Mouse (Mus musculus) testis, postnatal 14 days (tissue): ENCODE measurements at regions not wholly inside any gene's neighbourhood (a gene's known extent, or its start where the extent isn't known, plus 50 kb on each side); places are given as distances from the start of the nearest gene placed in this dataset.

Experiments
- DNase-seq: peaks from one replicate; pipeline ENCODE4 v3.0.0; 2021; ENCODE audit warnings: low spot score

DNA sequence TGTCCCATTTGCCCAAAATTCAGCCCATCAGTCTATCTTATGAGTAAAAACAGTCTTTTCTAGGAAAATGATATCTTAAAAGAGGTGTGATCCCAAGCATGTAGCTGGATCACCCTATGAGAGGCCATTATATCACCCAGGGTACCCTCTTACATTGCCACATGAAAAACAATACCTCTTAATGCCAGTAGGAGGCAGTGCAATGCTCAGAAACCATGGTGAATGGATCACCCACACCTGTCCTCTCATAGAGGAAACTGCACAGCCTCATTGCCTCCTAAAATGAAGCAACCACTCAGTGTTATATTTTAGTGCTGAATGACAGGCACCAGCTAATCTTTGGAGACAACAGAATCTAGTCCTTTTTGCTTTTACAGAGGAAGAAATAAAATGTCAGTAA is 114.0 kb upstream of the Nxt1 start:
- no peak for DNase-seq

- no peak for DNase-seq
Measured at GRCm38 (mm10) chr2:148551207-148551606, 107.8 kb upstream of the Cd93 start.

- no peak for DNase-seq
Measured at GRCm38 (mm10) chr2:148549618-148550017, 106.3 kb upstream of the Cd93 start.

DNA sequence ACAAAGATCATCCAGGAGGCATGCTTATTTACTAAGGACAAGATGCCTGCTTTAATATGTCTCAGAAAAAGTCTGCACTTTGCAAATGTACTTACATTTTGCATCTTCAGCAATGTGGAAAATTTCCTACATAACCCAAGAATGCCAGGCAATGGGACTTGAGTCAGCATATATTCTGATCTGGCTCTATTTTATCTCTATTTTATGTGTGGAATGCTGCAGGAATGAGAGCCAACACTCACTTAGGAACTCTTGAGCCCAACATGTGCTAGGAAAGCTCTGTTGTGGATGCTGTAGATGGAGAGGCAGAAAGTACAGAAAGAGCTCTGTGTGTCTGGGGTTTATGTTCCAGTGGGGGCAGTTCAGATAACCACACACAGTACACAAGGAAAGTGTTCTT is 99.0 kb upstream of the Cd93 start:
- no peak for DNase-seq

DNA sequence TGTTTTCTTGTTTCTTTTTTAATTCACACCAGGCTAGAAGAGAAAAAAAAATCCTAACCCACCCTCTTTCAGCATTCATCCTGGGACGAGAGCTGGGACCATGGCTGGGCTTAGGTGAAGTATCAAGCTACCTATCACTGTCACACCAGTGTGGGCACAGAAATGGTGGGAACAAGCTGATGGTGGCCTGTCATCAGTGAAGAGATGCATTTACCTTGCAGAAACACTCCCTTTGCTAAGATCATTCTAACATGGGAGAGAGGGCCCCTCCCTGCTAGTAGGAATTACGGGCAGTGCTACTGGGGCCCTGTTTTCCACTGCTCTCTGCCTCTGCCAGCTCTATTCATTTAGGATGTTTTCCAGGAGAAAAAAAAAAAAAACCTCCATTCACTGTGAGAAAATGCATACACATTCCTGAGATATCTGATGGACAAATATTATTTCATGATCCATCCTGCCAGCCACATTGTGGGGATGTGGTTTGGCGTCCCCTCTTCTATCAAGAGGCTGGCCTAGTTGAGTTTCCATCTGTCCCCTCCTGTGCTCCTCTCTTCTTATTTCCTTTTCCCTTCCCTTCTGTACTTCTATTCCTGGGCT is 94.6 kb upstream of the Cd93 start:
- DNase-seq, result no peak

GRCm38 (mm10) chr2:148537251-148537650 is 93.9 kb upstream of the Cd93 start:
- DNase-seq, result no peak

- no peak for DNase-seq
Measured at GRCm38 (mm10) chr2:148536608-148537007, 93.2 kb upstream of the Cd93 start.

DNA sequence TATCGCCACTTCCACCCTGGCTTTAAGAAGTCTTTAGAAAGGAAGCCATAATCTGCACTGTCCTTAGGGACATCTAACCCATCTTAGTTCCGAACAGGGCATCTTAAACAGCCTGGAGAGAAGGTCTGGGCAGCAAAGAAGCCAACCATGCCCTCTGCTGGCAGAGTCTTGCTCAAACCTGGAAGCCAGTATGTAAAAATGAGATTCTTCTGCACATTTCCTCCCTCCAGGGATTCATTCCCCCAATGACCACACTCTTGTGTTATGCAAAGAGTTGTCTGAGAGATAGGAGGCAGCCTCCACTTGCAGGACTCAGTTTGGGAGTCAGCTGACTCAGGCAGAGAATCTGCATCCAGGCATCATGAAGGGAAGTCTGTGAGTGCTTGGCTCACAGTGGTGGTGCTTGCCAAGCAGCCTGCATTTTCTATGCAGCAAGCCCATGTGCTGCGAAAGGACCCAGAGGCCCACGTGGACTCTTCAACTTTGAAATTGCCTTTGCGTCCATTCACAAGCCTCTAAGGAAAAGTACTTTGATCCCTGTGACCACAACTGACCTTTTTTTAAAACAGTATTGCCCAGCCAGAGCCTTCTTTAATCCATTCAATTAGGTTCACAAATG is 92.3 kb upstream of the Cd93 start:
- no peak for DNase-seq

GRCm38 (mm10) chr2:148532051-148532450 is 88.7 kb upstream of the Cd93 start:
- DNase-seq, result no peak

DNA sequence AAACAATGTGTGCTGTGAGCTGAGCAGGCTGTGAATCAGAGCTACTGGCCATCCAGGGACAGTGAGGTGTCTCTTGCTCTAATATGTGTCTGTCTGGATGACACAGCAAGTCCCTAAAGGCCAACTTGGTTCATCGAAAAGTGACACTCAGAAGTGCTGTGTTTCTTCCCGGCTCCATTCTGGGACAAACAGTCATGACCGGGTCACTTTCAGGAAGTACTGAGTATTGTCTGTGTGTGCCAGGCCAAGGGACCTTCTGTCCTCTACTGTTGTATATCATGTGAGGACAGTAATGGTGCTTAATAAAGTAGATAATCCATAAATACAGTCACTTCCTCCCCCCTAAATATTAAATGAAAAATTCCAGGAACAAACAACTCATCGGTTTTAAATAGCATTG is 87.2 kb upstream of the Cd93 start:
- no peak for DNase-seq

- no peak for DNase-seq
Measured at GRCm38 (mm10) chr2:148529900-148530299, 86.5 kb upstream of the Cd93 start.

DNA sequence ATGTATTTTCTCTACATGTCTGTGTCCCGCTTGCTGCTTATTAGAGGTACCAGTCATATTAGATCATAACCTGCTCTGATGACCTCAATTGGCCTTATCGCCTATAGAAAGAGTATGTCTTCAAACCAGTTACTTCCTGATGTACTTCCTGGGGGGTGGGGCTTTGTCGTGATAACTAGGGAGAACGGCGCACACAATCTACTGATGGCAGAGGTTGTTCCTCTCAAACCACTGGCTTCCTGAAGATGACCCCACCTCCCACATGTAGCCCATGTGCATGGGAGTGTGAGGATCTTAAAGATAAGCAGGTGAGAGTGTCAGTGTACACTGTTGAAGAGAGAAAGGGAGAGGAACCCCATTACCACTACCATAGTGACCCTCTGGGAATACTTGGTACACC is 84.4 kb upstream of the Cd93 start:
- no peak for DNase-seq

GRCm38 (mm10) chr2:148525496-148525895 is 82.1 kb upstream of the Cd93 start:
- DNase-seq, result no peak

DNA sequence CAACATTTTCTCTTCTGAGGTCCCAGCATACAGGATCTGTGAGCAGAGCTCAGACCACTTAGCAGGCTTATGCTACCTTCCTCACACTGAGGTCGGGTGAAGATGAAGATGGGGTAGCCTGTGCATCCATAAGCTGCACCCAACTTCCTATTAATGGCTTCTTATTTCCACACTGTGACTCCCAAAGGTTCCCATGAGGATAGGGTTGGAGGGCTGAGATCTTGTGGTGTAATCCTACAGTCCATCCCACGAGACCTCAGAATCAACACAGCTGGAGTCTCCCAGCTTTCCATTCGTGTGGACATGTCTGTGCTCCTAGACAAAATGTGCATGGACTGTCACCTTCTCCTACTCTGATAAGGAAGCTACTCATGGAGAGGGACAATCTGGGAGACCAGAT is 80.0 kb upstream of the Cd93 start:
- no peak for DNase-seq

GRCm38 (mm10) chr2:148522936-148523335 is 79.6 kb upstream of the Cd93 start:
- no peak for DNase-seq

DNA sequence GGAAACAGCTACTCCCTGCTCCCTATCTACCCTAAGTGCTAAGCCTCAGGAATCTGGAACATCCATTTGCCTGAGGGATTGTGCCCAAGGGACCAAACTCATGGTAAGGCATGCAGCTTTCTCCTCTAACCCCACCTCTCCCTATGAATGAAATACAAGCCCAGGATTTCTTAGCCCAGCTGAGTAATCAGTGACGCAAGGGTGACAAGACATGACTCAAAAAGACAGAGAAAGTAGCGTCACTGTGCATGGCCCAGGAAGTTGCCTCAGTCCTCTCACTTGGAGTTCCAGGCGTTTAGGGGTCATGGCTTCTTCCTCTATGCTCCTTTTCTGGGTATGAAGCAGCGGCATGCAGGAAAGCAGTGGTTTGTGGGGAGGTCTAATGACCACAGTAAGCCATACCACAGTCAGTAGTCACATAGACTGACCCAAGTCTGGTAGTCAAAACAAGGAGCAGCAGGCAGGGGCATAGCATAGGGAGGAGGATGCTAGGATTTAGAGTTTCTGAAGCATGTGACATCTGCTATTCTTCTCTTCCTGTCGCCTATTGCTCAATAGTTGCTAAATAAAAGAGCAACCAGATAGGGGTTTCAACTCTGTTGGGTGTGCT is 78.7 kb upstream of the Cd93 start:
- DNase-seq, result no peak

- DNase-seq, result no peak
Measured at GRCm38 (mm10) chr2:148520291-148520690, 76.9 kb upstream of the Cd93 start.

DNA sequence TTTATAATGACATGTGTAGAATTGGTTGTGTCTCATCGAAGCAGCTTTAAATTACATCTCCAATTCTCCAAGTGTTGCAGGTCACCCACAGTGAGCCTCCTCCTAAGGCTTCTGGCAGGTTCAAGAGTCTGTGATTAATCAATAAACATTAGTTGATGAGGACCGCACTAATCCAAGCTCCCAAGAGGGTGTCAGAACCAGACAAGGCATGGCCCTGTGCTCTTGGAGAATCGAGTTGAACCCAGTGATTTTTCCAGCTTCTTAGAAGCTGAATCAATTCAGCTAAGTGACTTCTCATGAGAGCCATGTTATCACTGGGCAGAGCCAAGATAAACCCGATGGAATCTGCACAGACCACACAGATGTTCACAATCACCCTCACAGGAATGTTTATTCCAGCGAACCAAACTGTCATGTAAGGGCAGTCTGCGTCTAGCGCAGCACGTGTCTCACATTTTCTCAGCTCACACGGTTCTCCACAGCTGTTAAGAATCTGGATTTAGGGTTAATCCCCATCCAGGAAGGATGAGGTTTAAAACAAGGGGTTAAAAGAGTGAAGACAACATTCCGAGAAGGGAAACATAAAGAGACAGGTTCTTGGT is 76.4 kb upstream of the Cd93 start:
- no peak for DNase-seq

- no peak for DNase-seq
Measured at GRCm38 (mm10) chr2:148517906-148518305, 74.5 kb upstream of the Cd93 start.

GRCm38 (mm10) chr2:148510008-148510681 is 66.8 kb upstream of the Cd93 start:
- no peak for DNase-seq

DNA sequence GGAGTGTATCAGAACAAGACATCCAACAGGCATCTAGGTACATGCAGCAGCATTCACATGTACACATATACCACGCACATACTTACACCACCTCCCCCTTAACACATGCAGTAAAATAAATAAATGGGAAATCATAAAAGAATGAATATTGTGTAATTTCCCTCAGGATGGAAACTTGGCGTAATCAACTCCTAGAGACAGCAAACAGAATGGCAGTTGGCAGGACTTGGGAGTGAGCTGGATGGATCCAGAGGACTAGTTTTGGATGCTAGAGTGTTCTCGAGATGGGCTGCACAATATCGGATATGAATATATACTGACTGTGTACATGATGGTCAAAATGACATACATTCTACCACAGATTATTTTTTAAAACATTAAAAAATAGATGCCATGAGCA is 66.0 kb upstream of the Cd93 start:
- DNase-seq, result no peak

- DNase-seq, result no peak
Measured at GRCm38 (mm10) chr2:148507523-148507922, 64.2 kb upstream of the Cd93 start.

GRCm38 (mm10) chr2:148506966-148507365 is 63.6 kb upstream of the Cd93 start:
- no peak for DNase-seq
